Mouse (Mus musculus) liver, embryonic 13.5 days (tissue): ENCODE data around the gene Ube2h. TPM values are rescaled to one million over a fixed set of nuclear protein-coding genes. Genes with fewer than 3 reads are reported as not detected.
A peak's percentile ranks its signal among the peaks of the same experiment; 100 is the strongest.

Experiments used
- ATAC-seq: fragments of 200-750 bp; cut with Nextera tagmentation; 2 replicates; pipeline ENCODE4 v1.8.0; 2017; ENCODE audit warnings: low read depth, mild to moderate bottlenecking, moderate number of reproducible peaks, moderate library complexity
- DNase-seq: peaks from one replicate; pipeline ENCODE4 v3.0.0; 2022
- H3K27ac ChIP-seq: fragments of 300-500 bp; sonication (generic); 2 replicates; pipeline ENCODE4 v1.5.1; 2015; ENCODE audit warnings: moderate library complexity, mild to moderate bottlenecking, inconsistent platforms
- H3K27me3 ChIP-seq: fragments of 300-500 bp; sonication (generic); 2 replicates; pipeline ENCODE4 v1.6.1; 2015; ENCODE audit warnings: mild to moderate bottlenecking, inconsistent platforms
- H3K36me3 ChIP-seq: fragments of 300-500 bp; sonication (generic); 2 replicates; pipeline ENCODE4 v1.6.1; 2015; ENCODE audit warnings: mild to moderate bottlenecking, inconsistent platforms
- H3K4me1 ChIP-seq: fragments of 300-500 bp; sonication (generic); replicated peaks from 2 replicates; pipeline ENCODE4 v1.6.1; 2015; ENCODE audit warnings: inconsistent platforms
- H3K4me2 ChIP-seq: fragments of 300-500 bp; sonication (generic); 2 replicates; pipeline ENCODE4 v1.6.1; 2015; ENCODE audit warnings: inconsistent platforms, mild to moderate bottlenecking, moderate library complexity
- H3K4me3 ChIP-seq: fragments of 300-500 bp; sonication (generic); replicated peaks from 2 replicates; pipeline ENCODE4 v1.5.1; 2015; ENCODE audit warnings: mild to moderate bottlenecking, inconsistent platforms
- H3K9ac ChIP-seq: fragments of 300-500 bp; sonication (generic); 2 replicates; pipeline ENCODE4 v1.6.1; 2015; ENCODE audit warnings: mild to moderate bottlenecking, inconsistent platforms
- H3K9me3 ChIP-seq: fragments of 300-500 bp; sonication (generic); replicated peaks from 2 replicates; pipeline ENCODE4 v1.6.1; 2016; ENCODE audit warnings: inconsistent platforms
- WGBS: fragments of 180-500 bp; shearing (Covaris S2); methylation state at CpG from one replicate; pipeline ENCODE4 v1.1.7; 2015; ENCODE audit not compliant: insufficient replicate concordance; 5-methylcytosine and 5-hydroxymethylcytosine counted together
- polyA plus RNA-seq: library from polyadenylated mRNA; unstranded; fragments of >200 nt; fragmentation: Nextera tagmentation; extraction: Ambion mirVana; gene quantifications from 2 replicates; pipeline ENCODE4 v1.2.1, GENCODE M21; 2015

Gene Ube2h
- polyA plus RNA-seq, 1 experiment from 2014 or later, result 25.4 TPM

GRCm38 (mm10) chr6:30272338-30272905 is 31.9 kb downstream of the Ube2h start:
- 88% methylated on average over 11 of the region's 11 CpGs for WGBS
- H3K27me3 ChIP-seq, result no peaks in the 10 kb centered on the region
- DNase-seq (no peak), ATAC-seq (no peak)
- no peaks in the 10 kb centered on the region for H3K9me3 ChIP-seq
- no peak overlapping the region for H3K9ac ChIP-seq
- peaks cover 41% of the 10 kb centered on the region for H3K4me1 ChIP-seq
- peaks cover 55% of the 10 kb centered on the region for H3K36me3 ChIP-seq
- no peak overlapping the region for H3K4me3 ChIP-seq
- no peak overlapping the region for H3K4me2 ChIP-seq
- H3K27ac ChIP-seq, result no peak overlapping the region

GRCm38 (mm10) chr6:30269846-30270245 is 34.5 kb downstream of the Ube2h start:
- Histone ChIP-seq H3K4me2 (no peak overlapping the region), H3K4me1 (peaks cover 20% of the 10 kb centered on the region), H3K9ac (no peak overlapping the region), H3K36me3 (peaks cover 58% of the 10 kb centered on the region), H3K9me3 (no peaks in the 10 kb centered on the region), H3K27me3 (no peaks in the 10 kb centered on the region), H3K4me3 (no peak overlapping the region), H3K27ac (no peak overlapping the region)
- DNase-seq, result no peak
- no peak for ATAC-seq
- 56% methylated on average over 5 of the region's 5 CpGs for WGBS

GRCm38 (mm10) chr6:30267486-30267885 is 36.9 kb downstream of the Ube2h start:
- Histone ChIP-seq H3K4me1 (no peaks in the 10 kb centered on the region), H3K4me3 (no peak overlapping the region), H3K9me3 (no peaks in the 10 kb centered on the region), H3K27me3 (no peaks in the 10 kb centered on the region), H3K27ac (no peak overlapping the region), H3K4me2 (no peak overlapping the region), H3K36me3 (peaks cover 52% of the 10 kb centered on the region), H3K9ac (no peak overlapping the region)
- ATAC-seq, result no peak
- WGBS, result 87% methylated on average over 7 of the region's 7 CpGs
- DNase-seq, result no peak

- ATAC-seq, result no peak
- Histone ChIP-seq H3K27me3 (no peaks in the 10 kb centered on the region), H3K9ac (no peak overlapping the region), H3K36me3 (peaks cover 55% of the 10 kb centered on the region), H3K4me3 (no peak overlapping the region), H3K4me2 (no peak overlapping the region), H3K4me1 (no peaks in the 10 kb centered on the region), H3K27ac (no peak overlapping the region), H3K9me3 (no peaks in the 10 kb centered on the region)
- DNase-seq, result no peak
- 82% methylated on average over 4 of the region's 4 CpGs for WGBS
Observed at GRCm38 (mm10) chr6:30265402-30265801, 38.9 kb downstream of the Ube2h start.

GRCm38 (mm10) chr6:30263053-30263452 is 41.3 kb downstream of the Ube2h start:
- H3K4me2 ChIP-seq, result no peak overlapping the region
- H3K4me3 ChIP-seq, result no peak overlapping the region
- H3K27ac ChIP-seq, result no peak overlapping the region
- WGBS, result 83% methylated on average over 4 of the region's 4 CpGs
- no peaks in the 10 kb centered on the region for H3K4me1 ChIP-seq
- DNase-seq (no peak), ATAC-seq (no peak)
- H3K9ac ChIP-seq, result no peak overlapping the region
- H3K9me3 ChIP-seq, result no peaks in the 10 kb centered on the region
- no peaks in the 10 kb centered on the region for H3K27me3 ChIP-seq
- peaks cover 60% of the 10 kb centered on the region for H3K36me3 ChIP-seq

GRCm38 (mm10) chr6:30259271-30259670 is 45.1 kb downstream of the Ube2h start:
- H3K36me3 ChIP-seq, result peaks cover 51% of the 10 kb centered on the region
- no peak overlapping the region for H3K27ac ChIP-seq
- DNase-seq (no peak), ATAC-seq (no peak)
- H3K4me2 ChIP-seq, result no peak overlapping the region
- H3K27me3 ChIP-seq, result no peaks in the 10 kb centered on the region
- no peaks in the 10 kb centered on the region for H3K9me3 ChIP-seq
- WGBS, result 88% methylated on average over 6 of the region's 6 CpGs
- no peak overlapping the region for H3K4me3 ChIP-seq
- H3K4me1 ChIP-seq, result no peaks in the 10 kb centered on the region
- no peak overlapping the region for H3K9ac ChIP-seq

GRCm38 (mm10) chr6:30257962-30258361 is 46.4 kb downstream of the Ube2h start:
- H3K4me2 ChIP-seq, result no peak overlapping the region
- H3K36me3 ChIP-seq, result peaks cover 54% of the 10 kb centered on the region
- no peak overlapping the region for H3K27ac ChIP-seq
- ATAC-seq, result no peak
- 81% methylated on average over 1 of the region's 1 CpGs for WGBS
- H3K9ac ChIP-seq, result no peak overlapping the region
- no peaks in the 10 kb centered on the region for H3K4me1 ChIP-seq
- H3K9me3 ChIP-seq, result no peaks in the 10 kb centered on the region
- no peak overlapping the region for H3K4me3 ChIP-seq
- no peaks in the 10 kb centered on the region for H3K27me3 ChIP-seq
- DNase-seq, result no peak

GRCm38 (mm10) chr6:30255846-30256245 is 48.5 kb downstream of the Ube2h start:
- no peak overlapping the region for H3K4me2 ChIP-seq
- 71% methylated on average over 1 of the region's 1 CpGs for WGBS

GRCm38 (mm10) chr6:30252271-30253010 is 51.9 kb downstream of the Ube2h start:
- Histone ChIP-seq H3K27me3 (no peaks in the 10 kb centered on the region), H3K9me3 (no peaks in the 10 kb centered on the region), H3K4me3 (no peak overlapping the region), H3K4me1 (no peaks in the 10 kb centered on the region), H3K27ac (no peak overlapping the region), H3K9ac (no peak overlapping the region), H3K36me3 (peaks cover 32% of the 10 kb centered on the region), H3K4me2 (no peak overlapping the region)
- 65% methylated on average over 5 of the region's 5 CpGs for WGBS
- DNase-seq (no peak), ATAC-seq (0 out of 2 replicates have a peak, but pooled peaks have one; percentile 29)

More at GRCm38 (mm10) chr6:30255846-30256245, 48.5 kb downstream of the Ube2h start:
- no peak for ATAC-seq
- no peak overlapping the region for H3K27ac ChIP-seq
- H3K4me1 ChIP-seq, result no peaks in the 10 kb centered on the region
- H3K36me3 ChIP-seq, result peaks cover 50% of the 10 kb centered on the region
- DNase-seq, result no peak
- no peaks in the 10 kb centered on the region for H3K27me3 ChIP-seq
- no peak overlapping the region for H3K4me3 ChIP-seq
- no peak overlapping the region for H3K9ac ChIP-seq
- no peaks in the 10 kb centered on the region for H3K9me3 ChIP-seq

- Histone ChIP-seq H3K9me3 (no peaks in the 10 kb centered on the region), H3K9ac (no peak overlapping the region), H3K4me1 (peaks cover 13% of the 10 kb centered on the region), H3K36me3 (peaks cover 30% of the 10 kb centered on the region; the same call in 1 of the 2 replicates), H3K4me3 (no peak overlapping the region), H3K27me3 (no peaks in the 10 kb centered on the region), H3K27ac (no peak overlapping the region), H3K4me2 (no peak overlapping the region)
- no peak for ATAC-seq
- DNase-seq, result no peak
- 78% methylated on average over 3 of the region's 3 CpGs for WGBS
Observed at GRCm38 (mm10) chr6:30248708-30249107, 55.6 kb downstream of the Ube2h start.

GRCm38 (mm10) chr6:30245940-30246339 is 58.4 kb downstream of the Ube2h start:
- H3K27ac ChIP-seq, result no peak overlapping the region
- ATAC-seq (no peak), DNase-seq (no peak)
- H3K27me3 ChIP-seq, result no peaks in the 10 kb centered on the region
- H3K9ac ChIP-seq, result no peak overlapping the region
- peaks cover 13% of the 10 kb centered on the region for H3K4me1 ChIP-seq
- no peak overlapping the region for H3K4me2 ChIP-seq
- peaks cover 19% of the 10 kb centered on the region for H3K36me3 ChIP-seq
- H3K9me3 ChIP-seq, result no peaks in the 10 kb centered on the region
- H3K4me3 ChIP-seq, result no peak overlapping the region
- WGBS, result 46% methylated on average over 5 of the region's 5 CpGs

GRCm38 (mm10) chr6:30245397-30245796 is 58.9 kb downstream of the Ube2h start:
- H3K4me3 ChIP-seq, result no peak overlapping the region
- H3K27ac ChIP-seq, result no peak overlapping the region
- DNase-seq, result no peak
- 87% methylated on average over 5 of the region's 5 CpGs for WGBS
- no peaks in the 10 kb centered on the region for H3K27me3 ChIP-seq
- peaks cover 13% of the 10 kb centered on the region for H3K4me1 ChIP-seq
- H3K9ac ChIP-seq, result no peak overlapping the region
- no peak for ATAC-seq
- H3K9me3 ChIP-seq, result no peaks in the 10 kb centered on the region
- H3K4me2 ChIP-seq, result no peak overlapping the region
- H3K36me3 ChIP-seq, result peaks cover 25% of the 10 kb centered on the region
